Mouse (Mus musculus): ENCODE results near the gene Bpgm.

DNA sequence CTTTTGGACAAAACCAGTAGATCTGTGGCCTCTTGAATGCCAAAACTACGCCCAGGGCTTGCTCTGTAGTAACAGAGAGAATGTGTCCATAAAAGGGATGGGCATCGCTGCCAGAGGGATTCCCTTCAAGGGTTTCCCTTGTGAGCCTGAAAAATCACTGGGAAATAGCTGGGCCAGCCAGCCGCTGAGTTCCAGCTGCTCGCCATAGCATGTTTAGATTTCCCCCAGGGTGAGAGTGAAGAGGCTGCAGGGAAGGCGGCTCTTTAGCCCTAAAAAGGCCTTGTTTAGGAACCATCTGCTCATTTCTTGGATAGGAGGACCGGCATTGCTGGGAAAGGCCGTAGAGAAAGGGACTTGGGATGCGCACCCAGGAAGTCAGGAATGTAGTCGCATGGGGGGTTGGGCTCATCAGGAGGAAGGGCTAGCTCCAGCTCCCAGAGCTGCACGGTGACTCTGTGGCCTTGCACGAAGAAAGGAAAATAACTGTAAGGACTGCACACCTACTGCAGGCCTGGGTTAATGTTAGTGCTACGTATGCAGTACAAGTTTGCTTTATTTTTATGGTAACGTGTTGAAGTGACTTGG is 72.5 kb downstream of the Bpgm start:
- TF ChIP-seq CTCF (IDR thresholded peaks at IDR 0.05; ENCODE audit: low read depth) = no peak
- TF ChIP-seq EP300 (IDR thresholded peaks at IDR 0.05; ENCODE audit: low read depth) = no peak

All from heart, postnatal 0 days (tissue).